Mouse (Mus musculus) retina, postnatal 1 day (tissue): Measurements from ENCODE around the gene Stk36.

ENCODE experiments used
- DNase-seq: peaks from one replicate; pipeline ENCODE4 v3.0.0-alpha.2; 2012

The Stk36 gene

DNA sequence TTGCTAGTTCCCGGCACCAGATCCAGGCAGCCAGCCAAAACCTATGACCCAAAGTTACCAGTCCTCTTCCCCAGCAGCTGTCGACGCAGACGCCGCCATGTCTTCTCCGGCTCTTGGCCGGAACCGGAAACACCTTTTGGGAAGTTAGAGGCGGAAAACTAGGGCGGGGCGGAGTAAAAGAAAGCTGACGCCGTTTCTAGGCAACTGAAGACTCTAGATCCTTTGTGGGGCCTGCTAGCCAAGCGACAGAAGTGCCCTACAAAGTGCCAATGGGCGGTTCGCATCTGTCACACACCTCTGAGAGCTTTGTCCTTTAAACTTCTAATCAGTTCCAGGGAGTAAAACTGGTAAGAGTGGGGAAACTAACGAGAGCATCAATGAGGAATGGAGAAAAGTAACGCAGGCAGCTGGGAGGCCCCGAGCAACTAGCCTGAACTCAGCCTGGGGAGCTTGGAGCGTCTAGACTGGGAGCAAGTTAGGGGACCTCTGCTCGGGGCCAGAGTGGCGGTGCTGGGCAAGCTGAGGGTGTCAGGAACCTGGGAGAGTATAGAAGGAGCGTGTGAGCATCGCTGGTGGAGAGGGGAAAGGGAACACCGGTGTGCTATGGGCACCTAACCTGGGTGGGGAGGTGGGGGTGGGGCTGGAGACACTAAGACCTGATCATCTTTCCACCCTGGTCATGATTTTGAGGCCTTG, at the start of gene Stk36, which contains the start of gene Rnf25:
Gene Stk36 (plus strand): TSS at position 179 of the 696 bp plus-strand sequence.
Gene Rnf25 (minus strand): TSS at position 131 of the 696 bp plus-strand sequence.
- DNase-seq = peak; percentile 97

DNA sequence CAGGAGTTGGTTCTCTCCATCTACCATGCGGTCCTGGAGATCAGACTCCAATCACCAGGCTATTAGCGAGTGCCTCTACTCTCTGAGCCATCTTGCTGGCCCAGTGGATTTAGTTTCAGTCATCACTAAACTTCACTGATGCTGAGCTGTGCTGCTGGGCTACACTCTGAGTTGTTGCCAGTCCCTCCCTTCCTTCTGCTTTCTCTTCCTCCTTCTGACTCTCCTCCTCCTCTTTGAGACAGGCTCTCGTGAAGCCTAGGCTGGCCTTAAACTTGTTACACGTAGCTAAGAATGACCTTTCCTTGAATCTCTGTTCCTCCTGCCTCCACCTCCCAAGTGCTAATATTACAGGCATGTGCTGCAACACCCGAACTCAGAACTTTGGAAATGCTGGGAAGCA, 42.2 kb upstream of the Stk36 start:
- DNase-seq = no peak

DNA sequence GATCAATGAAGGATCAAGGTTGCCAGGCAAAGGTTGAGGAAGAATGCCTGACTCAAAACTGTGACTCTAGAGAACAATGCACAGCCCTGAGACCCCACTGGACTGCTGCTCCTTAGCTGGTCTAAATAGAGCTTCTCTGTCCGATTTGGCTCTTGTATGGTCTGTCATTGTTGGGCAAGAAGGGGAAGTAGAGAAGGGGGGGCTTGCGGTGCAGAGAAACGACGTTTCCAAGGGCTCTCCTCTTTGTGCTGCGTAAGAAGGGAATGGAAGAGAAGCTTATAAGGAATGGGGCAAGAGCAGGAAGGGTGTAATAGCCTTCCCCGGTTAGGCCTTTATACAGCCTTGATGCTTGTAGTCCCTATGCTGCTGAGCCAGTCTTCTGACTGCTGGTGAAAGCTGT, 35.4 kb upstream of the Stk36 start:
- no peak for DNase-seq

DNA sequence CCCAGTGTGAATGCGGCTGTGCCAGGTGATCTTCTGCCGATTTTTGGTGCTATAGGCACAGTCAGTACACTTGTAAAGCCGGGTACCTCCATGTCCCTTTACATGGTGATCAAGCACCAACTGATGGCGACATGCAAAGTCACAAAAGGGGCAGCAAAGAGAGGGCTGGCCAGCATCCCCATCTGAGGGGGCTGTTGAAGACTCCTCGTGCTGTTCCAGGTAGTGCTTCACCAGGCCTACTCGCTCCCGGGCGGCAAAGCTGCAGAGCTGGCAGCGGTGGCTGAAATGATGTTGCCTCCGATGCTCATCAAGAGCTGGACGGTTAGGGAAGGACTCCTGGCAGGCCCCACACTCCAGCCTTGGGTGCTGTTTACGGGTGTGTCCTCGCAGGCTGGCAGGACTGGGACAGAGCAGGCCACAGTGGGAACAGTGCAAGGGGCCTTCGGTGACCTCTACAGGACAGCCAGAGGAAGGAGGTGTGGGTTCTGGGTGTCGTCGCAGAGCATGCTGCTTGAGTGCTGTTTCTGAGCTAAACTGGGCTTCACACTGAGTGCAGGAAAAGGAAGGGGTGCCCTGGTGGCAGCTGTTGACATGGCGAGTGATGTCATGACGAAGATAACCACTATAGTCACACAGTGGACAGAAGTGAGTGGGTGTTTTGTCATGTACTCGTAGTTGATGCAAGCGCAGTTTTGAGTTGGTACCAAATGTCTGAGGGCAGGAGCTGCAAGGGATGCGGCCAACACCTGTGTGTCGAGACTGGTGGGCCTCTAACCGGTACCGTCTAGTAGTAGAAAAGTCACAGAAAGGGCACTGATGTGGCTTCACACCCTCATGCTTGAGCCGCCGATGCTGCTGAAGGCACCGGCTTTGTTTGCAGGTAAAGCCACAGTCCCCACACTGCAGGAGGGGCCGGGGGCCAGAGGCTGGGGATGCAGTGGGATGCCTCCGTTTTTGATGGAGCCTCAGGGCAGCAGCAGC, 31.2 kb upstream of the Stk36 start:
- no peak for DNase-seq

DNA sequence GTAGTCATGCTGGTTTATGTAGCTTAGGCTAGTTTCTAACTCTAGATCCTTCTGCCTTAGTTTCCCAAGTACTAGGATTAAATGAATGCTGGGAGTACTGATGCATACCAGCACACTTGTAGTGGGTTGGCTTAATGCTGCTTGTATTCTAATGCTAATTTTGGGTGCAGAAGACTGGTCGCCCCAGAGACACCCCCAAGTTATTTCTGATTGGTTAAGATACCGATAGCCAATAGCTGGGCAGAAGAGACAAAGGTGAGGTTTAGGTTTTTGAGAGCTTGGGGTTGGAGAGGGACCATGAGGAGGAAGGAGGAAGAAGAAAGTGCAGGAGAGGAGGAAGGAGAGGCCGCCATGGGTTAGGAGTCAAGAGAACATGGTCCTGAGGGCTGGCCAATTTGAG, 18.6 kb upstream of the Stk36 start:
- no peak for DNase-seq

DNA sequence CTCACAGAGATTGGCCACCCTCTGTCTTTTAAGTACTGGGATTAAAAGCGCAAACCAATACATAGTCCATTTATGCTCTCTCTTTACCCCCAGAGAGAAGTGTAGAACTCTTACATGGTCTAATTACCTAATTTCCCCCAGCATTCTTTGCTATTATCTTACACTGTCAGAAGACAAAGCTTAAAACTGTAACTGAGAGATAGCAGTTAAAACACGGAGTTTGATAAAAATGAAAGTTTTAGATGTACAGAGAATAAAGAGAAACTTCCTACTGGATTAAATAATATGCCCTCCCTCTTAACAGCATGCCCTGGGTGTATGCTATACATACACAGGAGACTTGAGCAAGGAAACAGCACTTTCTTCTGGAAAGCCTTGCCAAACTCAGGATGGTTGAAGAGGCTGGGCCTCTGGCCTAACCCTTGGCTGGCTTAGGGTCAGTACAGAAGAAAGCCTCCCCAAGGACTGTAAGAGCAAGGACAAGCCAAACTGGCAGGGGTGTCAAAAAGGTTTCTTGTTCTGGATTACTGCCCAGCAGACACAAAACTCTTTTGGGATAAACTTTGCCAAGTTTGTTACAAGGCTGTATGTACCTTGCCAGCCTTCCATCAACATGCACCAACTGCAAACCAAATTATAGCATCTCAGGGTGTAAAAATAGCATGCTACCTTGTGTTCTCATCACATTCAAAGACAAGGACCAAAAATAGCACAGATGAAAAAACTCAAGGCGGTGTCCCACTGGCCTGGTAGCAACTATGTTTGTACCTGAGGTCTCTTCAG, 16.4 kb upstream of the Stk36 start:
- DNase-seq = no peak

DNA sequence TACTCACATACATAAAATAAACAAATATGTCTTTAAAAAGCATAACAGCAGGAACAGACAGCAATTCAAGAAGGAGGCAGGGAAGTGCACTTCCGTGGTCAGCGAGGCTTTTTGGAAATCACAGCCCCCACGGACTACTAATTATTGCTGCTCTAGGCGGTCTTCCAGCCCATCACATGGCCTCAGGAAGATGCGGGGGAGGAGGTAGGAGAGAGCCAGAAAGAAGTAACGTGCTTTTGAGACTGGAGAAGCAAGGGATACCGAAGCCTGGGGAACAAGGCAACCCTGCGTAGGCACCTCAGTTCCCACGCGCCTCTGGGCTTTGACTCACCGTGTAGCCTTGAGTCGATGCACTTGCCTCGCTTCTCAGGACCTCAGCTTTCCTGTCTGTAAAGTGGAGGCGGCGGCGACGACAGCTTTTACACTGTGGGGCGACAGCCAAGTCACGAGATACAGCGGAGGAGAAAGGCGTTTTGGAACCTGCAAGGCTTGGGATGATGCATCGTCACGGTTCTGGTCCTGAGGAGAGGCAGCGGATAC, 13.9 kb upstream of the Stk36 start:
- no peak for DNase-seq

DNA sequence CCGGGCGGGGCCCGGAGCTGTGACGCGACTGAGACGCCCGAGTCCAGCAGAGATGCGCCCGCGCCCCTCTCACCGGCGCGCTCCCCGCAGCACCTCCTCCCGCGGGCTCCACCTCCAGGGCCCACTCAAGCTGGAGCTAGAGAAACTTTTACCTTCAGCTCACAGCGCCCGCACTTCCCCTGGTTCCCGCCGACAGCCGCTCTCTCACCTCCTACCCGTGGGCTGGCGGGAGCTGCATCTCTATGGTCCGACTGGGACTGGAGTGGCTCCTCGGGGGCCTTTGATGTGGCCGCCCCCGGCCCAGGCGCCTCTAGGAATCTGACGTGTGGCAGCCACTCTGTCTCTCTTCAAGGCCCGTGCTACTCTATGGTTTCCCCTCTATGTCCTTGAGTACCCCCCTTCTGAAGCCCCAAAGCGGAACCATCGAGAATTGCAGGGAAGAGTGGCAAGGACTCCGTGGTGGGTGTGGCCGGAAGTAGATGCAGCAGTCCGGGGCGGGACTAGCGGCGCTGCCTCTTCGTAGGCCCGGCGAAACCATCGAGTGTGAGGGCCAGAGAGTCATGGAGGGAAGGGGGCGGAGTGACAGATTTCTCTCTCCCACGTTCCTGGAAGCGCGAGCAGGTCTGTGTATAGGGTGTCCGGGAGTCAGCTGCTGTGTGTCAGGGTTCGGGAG, 13.3 kb upstream of the Stk36 start, which contains the start of the genes Zfp142 and Bcs1l:
Gene Zfp142 (minus strand): TSS at position 474 of the 673 bp plus-strand sequence.
Gene Bcs1l (plus strand): TSS at position 517 of the 673 bp plus-strand sequence.
- peak; percentile 100 for DNase-seq

DNA sequence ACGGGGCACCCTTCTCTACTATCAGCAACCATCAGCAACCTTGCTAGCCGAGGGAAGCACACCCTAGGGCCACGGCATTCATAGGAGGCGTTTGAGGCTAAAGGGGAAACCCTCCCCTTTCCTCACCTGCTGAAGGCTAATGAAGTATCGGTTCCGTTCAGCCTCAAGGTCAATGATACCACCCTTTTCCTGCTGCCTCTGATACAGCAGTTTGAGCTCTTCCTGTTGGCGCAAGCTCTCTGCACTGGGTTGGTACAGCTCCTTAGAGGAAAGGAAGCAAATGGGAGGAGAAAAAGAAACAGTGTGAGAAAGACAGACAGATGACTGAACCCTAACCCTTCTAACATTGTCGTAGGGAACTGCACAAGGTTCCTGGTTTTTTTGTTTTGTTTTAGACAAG, 6.8 kb upstream of the Stk36 start:
- DNase-seq = no peak

DNA sequence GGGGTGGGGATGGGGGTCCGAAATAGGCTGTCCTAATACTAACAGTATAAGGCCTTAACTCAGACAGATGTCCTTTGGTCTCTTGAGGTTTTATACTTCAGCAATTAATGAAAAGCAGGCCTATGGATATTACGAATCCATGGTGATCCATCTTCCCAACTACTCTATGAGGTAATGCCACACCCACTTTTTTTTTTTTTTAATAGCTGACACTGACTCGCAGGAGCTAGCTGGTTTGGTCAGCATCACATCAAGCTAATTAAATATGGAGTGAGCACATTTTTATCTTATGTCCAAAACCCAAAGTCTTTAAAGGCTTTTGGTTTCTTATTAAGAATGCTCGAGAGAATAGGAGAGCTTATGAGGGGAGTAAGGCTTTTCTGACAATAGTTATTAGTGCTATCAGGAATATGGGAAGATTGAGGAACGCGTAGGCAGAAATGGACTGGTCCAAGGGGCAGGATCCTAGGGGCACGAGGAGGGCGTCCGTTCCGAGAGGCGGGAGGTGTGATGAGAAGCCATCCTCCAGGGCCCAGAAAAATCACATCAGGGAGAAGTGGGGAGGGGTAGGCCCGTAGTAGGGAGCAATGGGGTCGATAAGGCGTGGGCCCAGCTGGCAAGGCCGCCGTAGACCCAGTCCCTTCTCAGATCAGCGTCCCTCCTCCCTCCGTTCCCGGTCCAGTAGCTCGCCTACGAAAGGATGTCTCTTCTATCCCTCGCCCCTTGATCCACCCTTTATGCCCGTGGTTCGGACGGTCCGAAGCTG, 561 bp upstream of the Stk36 start:
- DNase-seq = no peak

DNA sequence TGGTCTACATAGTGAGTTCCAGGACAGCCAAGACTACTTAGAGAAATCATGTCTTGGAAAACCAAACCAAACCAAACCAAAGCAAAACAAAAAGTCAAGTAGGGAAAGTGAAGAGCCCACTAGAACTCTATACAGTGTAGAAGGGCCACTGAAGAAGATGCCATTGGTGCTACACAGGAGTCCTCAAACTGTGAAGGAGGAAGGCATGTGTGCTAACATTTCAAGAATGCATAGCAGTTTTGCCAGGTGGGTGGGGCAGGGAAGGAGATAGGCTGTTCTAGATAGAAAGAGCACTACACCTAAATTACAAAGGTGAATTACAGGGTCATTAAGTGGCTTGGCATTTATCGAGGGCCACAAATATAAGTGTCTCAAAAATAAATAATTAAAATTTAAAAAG, 22.9 kb downstream of the Stk36 start:
- no peak for DNase-seq

DNA sequence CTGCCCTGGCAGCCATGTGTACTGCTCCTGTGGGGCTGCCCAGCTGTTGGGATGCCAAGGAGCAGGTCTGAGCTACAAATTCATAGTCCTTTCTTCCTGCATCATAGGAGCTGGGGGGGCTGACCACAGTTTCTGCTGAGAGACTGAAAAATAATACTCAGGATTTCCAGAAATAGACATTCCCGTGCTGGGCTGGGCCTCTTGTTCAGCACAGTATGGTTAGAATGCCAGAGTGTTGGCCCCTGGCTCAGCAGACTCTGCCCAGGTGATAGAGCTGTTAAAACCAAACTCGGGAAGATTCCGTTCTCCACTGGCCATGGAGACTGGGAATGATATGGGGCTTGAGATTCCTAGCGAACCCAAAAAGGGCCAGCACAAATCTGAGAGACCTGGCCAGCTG, 24.8 kb downstream of the Stk36 start:
- no peak for DNase-seq

DNA sequence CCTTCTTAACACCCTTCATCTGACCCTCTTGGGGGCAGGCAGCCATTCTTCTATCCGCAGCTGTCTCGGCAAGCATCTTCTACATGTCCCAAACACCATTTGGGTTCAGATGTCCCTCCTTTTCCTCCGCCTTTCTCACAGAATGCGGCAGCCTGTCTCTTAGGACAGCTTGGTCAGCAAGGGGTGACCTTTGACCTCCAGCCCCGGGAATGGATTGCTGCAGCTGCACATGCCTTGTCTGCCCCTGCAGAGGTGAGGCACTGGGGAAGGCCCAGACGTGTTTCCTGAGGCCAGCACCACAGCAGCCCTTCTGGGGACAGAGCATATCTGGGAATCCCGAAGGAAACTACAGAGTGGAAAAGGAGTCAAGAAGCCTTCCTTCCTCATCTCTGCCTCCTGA, 26.8 kb downstream of the Stk36 start:
- DNase-seq = no peak

DNA sequence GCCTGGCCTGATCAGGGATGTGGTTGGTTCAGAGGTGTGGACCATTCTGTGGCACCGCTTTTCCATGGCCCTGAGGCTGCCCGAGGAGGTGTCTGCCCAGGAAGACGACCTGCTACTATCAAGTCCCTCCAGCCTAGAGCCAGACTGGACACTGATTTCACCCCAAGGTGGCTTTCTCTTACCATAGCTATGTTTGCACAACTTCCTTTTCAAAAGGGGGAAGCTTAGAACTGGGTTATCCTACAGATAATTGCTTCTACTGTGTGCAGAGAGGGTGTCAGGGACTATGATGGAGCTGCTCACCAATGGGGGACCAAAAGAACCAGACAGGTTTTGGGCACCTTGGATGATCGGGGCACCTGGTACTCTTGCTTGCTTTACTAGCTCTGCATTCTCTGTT, 31.5 kb downstream of the Stk36 start:
- DNase-seq = no peak

DNA sequence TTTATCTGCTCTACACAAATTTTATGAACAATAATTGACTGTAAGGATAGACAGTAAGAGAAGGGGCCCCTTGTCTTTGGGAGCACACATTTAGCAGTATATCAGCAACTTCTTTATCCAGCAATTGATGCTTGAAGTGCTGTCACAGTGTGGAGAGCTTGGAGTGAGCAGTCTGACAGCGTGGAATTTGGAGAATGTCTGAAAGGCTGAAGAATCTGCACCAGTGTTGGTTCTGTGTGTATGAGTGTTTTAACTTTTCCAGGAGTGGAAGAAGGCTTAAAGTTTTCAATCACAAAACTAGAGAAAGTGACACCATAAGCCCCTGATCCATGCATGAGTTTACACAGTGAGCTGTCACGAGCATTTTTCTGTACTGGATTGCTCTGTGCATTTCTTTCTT, 42.3 kb downstream of the Stk36 start:
- DNase-seq = no peak

DNA sequence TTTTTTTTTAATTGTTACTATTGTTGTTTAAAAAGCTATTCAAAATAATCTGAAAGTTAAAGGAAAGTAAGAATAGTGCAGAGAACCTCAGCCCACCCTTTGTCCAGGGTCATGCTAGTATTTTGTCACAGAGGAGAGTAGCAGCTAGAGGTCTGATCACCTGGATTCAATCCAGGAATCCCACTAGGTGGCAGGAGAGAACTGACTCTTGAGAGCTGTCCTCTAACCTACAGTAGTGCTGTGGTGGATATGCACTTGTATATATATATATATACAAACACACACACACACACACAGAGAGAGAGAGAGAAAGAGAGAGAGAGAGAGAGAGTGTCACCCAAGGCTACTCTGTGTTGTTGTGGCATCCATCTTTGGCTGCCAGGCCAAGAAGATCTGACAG, 42.7 kb downstream of the Stk36 start:
- DNase-seq = peak; percentile 53

DNA sequence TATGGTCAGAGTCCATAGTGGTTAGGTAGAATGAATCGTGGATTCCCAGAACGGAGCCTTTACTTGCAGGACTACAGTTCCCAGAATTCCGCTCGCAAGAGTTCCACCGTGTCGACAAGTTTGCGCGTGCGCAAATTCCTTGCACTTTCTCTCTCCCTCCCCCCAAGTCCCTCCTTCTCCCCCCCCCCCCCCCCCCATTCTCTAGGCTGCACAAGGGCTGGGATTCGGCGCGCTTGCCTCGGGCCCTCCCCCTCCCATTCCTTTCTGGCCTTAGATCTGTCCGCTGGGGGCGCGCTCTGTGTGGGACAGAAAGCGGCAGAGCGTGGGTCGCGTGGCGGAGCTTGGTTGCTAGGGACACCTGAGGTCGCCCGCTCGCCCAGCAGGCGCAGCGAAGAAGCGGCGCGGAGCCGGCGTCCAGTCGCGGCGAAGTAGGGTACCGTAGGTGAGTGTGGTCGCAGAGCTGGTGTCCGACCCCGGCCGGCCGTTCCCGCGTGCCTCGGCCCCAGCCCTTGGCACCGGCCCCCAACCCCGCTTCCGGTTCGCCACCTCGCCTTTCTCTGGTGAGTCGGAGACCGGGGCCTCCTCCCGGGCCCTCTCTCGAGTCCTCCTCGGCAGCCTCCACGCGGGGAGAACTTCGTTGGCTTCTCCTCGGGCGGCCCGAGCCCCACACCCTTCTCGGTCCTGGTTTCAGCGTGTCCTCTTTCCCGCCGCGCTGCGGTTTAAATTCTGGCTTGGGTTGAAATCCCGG, 60.4 kb downstream of the Stk36 start, which contains the start of gene Ttll4:
Gene Ttll4 (plus strand): TSS at position 298 of the 748 bp plus-strand sequence.
- DNase-seq = peak; percentile 98

DNA sequence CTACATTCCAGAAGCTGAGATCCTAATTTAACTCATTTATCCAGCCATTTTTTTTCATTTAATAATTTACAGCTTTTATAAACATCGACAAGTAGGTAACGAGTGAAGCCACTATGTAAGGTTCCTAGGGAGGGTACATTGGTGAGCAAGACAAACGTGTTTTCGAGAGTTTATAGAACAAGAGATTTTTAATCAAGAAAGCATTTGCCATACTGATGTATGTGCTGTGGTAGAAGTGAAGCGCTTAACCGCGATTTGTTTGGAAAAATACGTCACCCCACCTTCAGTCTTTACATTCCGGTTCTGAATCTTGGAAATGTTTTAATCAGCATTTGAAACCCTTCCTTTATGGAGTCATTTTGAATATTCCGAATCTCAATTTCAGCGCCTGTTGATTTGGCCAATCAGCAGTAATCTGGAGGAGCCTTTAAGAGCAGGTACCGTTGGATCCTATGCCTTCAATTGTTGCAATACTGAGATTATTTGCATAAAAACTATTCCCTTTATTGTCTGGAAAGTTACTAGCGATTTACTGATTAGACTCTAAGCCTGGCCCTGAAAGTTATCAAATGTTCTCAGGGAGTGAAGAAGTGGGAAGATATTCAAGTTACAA, 61.1 kb downstream of the Stk36 start:
- peak; percentile 1 for DNase-seq

DNA sequence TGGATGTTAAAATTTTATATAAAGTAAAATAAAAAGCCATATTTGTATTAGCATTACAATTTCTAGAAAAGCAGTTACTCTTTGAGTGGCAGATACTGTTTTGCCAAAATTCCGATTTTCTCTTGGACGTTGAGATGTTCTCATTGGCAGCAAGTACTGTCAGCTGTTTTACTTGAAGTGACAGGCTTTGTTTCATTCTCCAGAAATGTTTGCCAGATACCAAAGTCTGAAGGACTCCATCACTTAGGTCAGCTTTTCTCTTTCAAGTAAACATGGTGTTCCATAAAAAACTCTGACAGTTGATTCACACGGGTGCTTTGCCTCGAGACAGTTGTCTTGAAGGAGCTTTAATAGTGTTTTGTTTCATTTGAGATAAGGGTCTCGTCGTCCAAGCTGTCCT, 63.9 kb downstream of the Stk36 start:
- DNase-seq = no peak

DNA sequence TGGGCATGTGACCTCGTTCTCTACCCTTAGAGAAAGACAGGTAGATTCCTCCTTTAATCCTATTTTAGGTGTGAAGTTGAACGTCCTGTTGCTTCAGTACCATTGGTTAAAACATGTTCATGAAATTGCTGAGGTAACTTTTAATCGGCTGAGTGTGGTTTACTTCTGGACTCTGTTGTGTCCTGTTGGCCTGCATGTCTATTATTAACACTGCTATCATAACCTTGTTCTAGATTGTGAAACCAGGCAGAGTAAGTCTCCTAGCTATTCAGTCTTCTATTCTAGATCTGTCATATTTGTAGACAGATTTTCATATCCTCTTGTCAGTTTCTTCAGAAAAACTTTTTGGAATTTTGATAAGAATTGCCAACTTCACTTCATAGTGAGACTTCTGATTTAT, 67.1 kb downstream of the Stk36 start:
- DNase-seq = no peak
